Mouse (Mus musculus) cerebellum, adult 2 months (tissue): ENCODE data around the gene 4933405O20Rik.

Experiments used
- CTCF ChIP-seq: fragments of 200-500 bp; IDR thresholded peaks from 2 replicates; pipeline ENCODE4 v1.5.1; 2011; ENCODE audit warnings: low read depth, mild to moderate bottlenecking, control low read depth, low read length, moderate library complexity, borderline replicate concordance; ENCODE audit not compliant: insufficient read depth
- POLR2A ChIP-seq: fragments of 200-500 bp; IDR thresholded peaks from 2 replicates; pipeline ENCODE4 v1.6.1; 2011; ENCODE audit warnings: low read length, control low read depth, borderline replicate concordance; ENCODE audit not compliant: insufficient read depth

GRCm38 (mm10) chr7:50551426-50551825 lies 47.6 kb upstream of the 4933405O20Rik start:
- TF ChIP-seq CTCF (no peak), POLR2A (no peak)
